Mouse (Mus musculus): ENCODE data around the gene Tef. TPM values are rescaled to one million over a fixed set of nuclear protein-coding genes. Genes with fewer than 3 reads are reported as not detected.

Tef gene
- total and polyA plus RNA-seq, 3 experiments: 12.3 to 21.7 TPM; not detected in 1

DNA sequence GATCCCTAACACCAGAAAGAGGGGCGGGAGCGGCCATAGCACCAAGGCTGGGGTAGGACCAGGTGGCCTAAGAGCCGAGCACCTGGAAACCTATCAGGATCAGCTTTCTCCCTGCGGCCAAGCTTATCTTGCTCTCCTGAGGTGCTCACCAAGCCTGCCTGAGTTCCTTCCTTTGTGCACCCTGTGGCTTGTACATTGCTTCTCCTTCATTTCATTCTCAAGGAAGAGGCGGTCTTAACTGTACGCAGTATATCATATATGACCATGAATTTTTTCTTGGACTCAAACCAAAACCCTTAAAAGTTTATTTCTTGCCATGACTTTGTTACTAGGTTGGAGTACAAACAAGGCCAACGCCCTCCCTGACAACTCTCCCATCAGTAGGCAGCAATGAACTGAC, 62.0 kb downstream of the Tef start (continued):
- TF ChIP-seq MXI1 (IDR thresholded peaks at IDR 0.05; ENCODE audit: low read depth, low read length): peak; percentile 85
- TF ChIP-seq MYB (IDR thresholded peaks at IDR 0.05; ENCODE audit: low read depth, low read length): no peak

DNA sequence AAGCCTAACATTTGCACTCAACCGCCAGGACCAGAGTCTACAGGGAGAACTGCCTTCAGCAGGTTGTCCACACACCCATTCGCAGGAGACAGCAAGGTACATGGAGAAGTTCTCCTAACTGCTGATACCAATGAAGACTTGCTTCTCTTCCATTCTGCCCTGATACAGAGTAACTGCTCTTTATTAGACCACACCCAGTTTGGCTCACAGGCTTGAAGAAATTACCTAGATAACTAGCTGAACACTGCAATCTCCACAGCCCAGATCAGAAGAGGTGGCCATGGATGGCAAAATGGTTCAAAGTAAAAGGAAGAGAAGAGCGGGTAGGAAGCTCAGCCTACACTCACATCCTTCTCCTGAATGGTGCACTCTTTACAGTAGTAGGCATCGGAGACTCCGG, 67.8 kb downstream of the Tef start:
- H3K9me3 ChIP-seq (replicated peaks; ENCODE audit: insufficient read depth, low read length): no peaks in the 10 kb centered on the region
- H3K36me3 ChIP-seq (ENCODE audit: control insufficient read depth in 1 of 2, insufficient read depth in 2 of 2, low read length in 2 of 2): peaks cover 19 to 34% of the 10 kb centered on the region in 2 experiments
- H3K27ac ChIP-seq (ENCODE audit: control insufficient read depth, low read depth, low read length): peak overlapping the region; percentile 32; the same call in 1 of the 2 replicates
- H3K4me1 ChIP-seq (ENCODE audit: control insufficient read depth in 1 of 2, insufficient read depth in 2 of 2, low read length in 2 of 2): peaks cover 5 to 17% of the 10 kb centered on the region in 2 experiments
- peak; percentile 73 for DNase-seq (ENCODE audit: low read depth, low spot score)
- TF ChIP-seq GATA1 (IDR thresholded peaks at IDR 0.05; ENCODE audit: low read depth, low read length): 0 out of 2 replicates have a peak, but pooled peaks have one; percentile 32
- no peak for TF ChIP-seq CHD1 (IDR thresholded peaks at IDR 0.05; ENCODE audit: low read depth, low read length)
- TF ChIP-seq MYB (IDR thresholded peaks at IDR 0.05; ENCODE audit: low read depth, low read length): peak; percentile 27; the same call in 1 of the 2 replicates
- TF ChIP-seq EP300 (IDR thresholded peaks at IDR 0.05; ENCODE audit: low read depth in 1 of 2, low read length in 2 of 2): peak in 1 of 2 experiments; percentile 73; a peak in 2 of 4 replicates
- no peak for TF ChIP-seq NELFE (IDR thresholded peaks at IDR 0.05; ENCODE audit: low read depth, low read length)
- TF ChIP-seq POLR2A (IDR thresholded peaks at IDR 0.05; ENCODE audit: control insufficient read depth in 1 of 2, insufficient read depth in 1 of 2, low read depth in 1 of 2, low read length in 2 of 2, poor library complexity in 1 of 2): peak in 1 of 2 experiments; percentile 31; a peak in 1 of 4 replicates
- TF ChIP-seq SIN3A (IDR thresholded peaks at IDR 0.05; ENCODE audit: low read length): no peak
- no peak for TF ChIP-seq E2F4 (IDR thresholded peaks at IDR 0.05; ENCODE audit: borderline replicate concordance, low read depth, low read length)
- no peak for TF ChIP-seq UBTF (IDR thresholded peaks at IDR 0.05; ENCODE audit: borderline replicate concordance, insufficient read depth, low read depth, low read length)
- TF ChIP-seq TAL1 (IDR thresholded peaks at IDR 0.05; ENCODE audit: low read length): no peak
- no peak for TF ChIP-seq GABPA (IDR thresholded peaks at IDR 0.05; ENCODE audit: low read depth, low read length)
- H3K79me2 ChIP-seq (ENCODE audit: control insufficient read depth, insufficient read depth, low read length, poor library complexity): peaks cover 45% of the 10 kb centered on the region
- no peak overlapping the region for H3K4me3 ChIP-seq (ENCODE audit: control insufficient read depth in 1 of 2, insufficient read depth in 1 of 2, low read depth in 2 of 2, low read length in 2 of 2)
- no peaks in the 10 kb centered on the region for H3K27me3 ChIP-seq (ENCODE audit: control insufficient read depth in 1 of 2, insufficient read depth in 2 of 2, low read length in 2 of 2)
- H3K9ac ChIP-seq (ENCODE audit: control insufficient read depth, low read depth, low read length, poor library complexity, severe bottlenecking): no peak overlapping the region

DNA sequence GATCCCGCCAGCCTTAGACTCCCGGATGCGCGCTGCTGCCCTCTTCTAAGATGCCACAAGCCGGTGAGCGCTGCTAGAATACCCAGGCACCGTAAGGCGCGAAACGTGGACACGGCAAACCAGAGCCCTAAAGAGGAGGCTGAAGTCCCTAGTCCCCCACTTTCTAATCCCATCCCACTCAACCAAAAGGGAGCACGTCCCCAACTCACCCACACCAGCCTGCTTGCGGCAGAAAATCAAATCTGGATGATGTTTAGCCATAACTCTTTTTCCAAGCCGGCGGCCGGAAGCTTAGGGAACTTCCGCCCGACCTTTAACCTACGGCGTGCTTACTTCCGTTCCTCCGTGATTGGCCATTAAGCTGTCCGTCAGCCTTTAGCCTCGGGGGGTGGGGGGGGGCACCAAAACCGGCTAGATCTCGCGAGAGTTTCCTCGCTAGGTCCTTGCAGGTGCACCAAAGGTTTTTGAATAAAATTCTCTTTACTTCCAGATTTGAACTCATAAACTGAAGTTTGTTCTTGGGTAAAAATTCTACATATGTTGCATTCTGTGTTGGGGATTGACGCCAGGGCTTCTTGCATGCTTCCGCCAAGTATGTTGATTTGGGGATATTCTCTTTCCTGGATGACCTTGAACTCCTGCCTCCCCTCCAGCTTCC, 69.5 kb downstream of the Tef start, which contains the start of gene Phf5a:
TSS of gene Phf5a (minus strand) at position 308 of the 658 bp plus-strand sequence.
- no peaks in the 10 kb centered on the region for H3K27me3 ChIP-seq (ENCODE audit: control insufficient read depth in 1 of 2, insufficient read depth in 2 of 2, low read length in 2 of 2)
- H3K4me1 ChIP-seq (ENCODE audit: control insufficient read depth in 1 of 2, insufficient read depth in 2 of 2, low read length in 2 of 2): peaks cover 4 to 12% of the 10 kb centered on the region in 2 experiments
- peaks cover 56% of the 10 kb centered on the region for H3K79me2 ChIP-seq (ENCODE audit: control insufficient read depth, insufficient read depth, low read length, poor library complexity)
- H3K36me3 ChIP-seq (ENCODE audit: control insufficient read depth in 1 of 2, insufficient read depth in 2 of 2, low read length in 2 of 2): peaks cover 15 to 27% of the 10 kb centered on the region in 2 experiments
- peak within 1 kb of the TSS; percentile 99 for H3K27ac ChIP-seq (ENCODE audit: control insufficient read depth, low read depth, low read length)
- DNase-seq (ENCODE audit: low read depth, low spot score): peak; percentile 98
- peak within 1 kb of the TSS; percentile 75 to 96 for H3K4me3 ChIP-seq (ENCODE audit: control insufficient read depth in 1 of 2, insufficient read depth in 1 of 2, low read depth in 2 of 2, low read length in 2 of 2)
- H3K9me3 ChIP-seq (replicated peaks; ENCODE audit: insufficient read depth, low read length): no peaks in the 10 kb centered on the region
- peak within 1 kb of the TSS; percentile 91 for H3K9ac ChIP-seq (ENCODE audit: control insufficient read depth, low read depth, low read length, poor library complexity, severe bottlenecking)
- TF ChIP-seq POLR2A (IDR thresholded peaks at IDR 0.05; ENCODE audit: control insufficient read depth in 1 of 2, insufficient read depth in 1 of 2, low read depth in 1 of 2, low read length in 2 of 2, poor library complexity in 1 of 2): peak; percentile 30 to 81; a peak in 2 of 4 replicates
- TF ChIP-seq MEF2A (IDR thresholded peaks at IDR 0.05; ENCODE audit: extremely low read depth, insufficient replicate concordance, low read depth, low read length, poor library complexity, severe bottlenecking): no peak
- peak; percentile 58 for TF ChIP-seq MAX (IDR thresholded peaks at IDR 0.05; ENCODE audit: low read length)
- TF ChIP-seq POLR2AphosphoS2 (IDR thresholded peaks at IDR 0.05; ENCODE audit: low read length): peak; percentile 67; the same call in 1 of the 2 replicates
- TF ChIP-seq TBP (IDR thresholded peaks at IDR 0.05; ENCODE audit: low read depth, low read length): peak; percentile 87
- TF ChIP-seq ELF1 (IDR thresholded peaks at IDR 0.05; ENCODE audit: low read depth, low read length): peak; percentile 78; the same call in 1 of the 2 replicates
- TF ChIP-seq CHD2 (IDR thresholded peaks at IDR 0.05; ENCODE audit: low read length): peak; percentile 98
- peak in 1 of 2 experiments; percentile 26; a peak in 1 of 4 replicates for TF ChIP-seq EP300 (IDR thresholded peaks at IDR 0.05; ENCODE audit: low read depth in 1 of 2, low read length in 2 of 2)
- no peak for TF ChIP-seq GATA1 (IDR thresholded peaks at IDR 0.05; ENCODE audit: low read depth, low read length)
- peak; percentile 74 for TF ChIP-seq NELFE (IDR thresholded peaks at IDR 0.05; ENCODE audit: low read depth, low read length)
- peak; percentile 79; the same call in 1 of the 2 replicates for TF ChIP-seq MXI1 (IDR thresholded peaks at IDR 0.05; ENCODE audit: low read depth, low read length)
- TF ChIP-seq HCFC1 (IDR thresholded peaks at IDR 0.05; ENCODE audit: low read depth, low read length): peak; percentile 89
- peak; percentile 82 for TF ChIP-seq SIN3A (IDR thresholded peaks at IDR 0.05; ENCODE audit: low read length)
- 0 out of 2 replicates have a peak, but pooled peaks have one; percentile 70 for TF ChIP-seq CHD1 (IDR thresholded peaks at IDR 0.05; ENCODE audit: low read depth, low read length)
- peak; percentile 87 for TF ChIP-seq MYC (IDR thresholded peaks at IDR 0.05; ENCODE audit: low read depth, low read length)
- TF ChIP-seq POLR2AphosphoS5 (IDR thresholded peaks at IDR 0.05; ENCODE audit: borderline replicate concordance, low read depth, low read length): no peak
- TF ChIP-seq KAT2A (conservative IDR thresholded peaks at IDR 0.05; ENCODE audit: low read depth, low read length): peak; percentile 78
- TF ChIP-seq MAZ (IDR thresholded peaks at IDR 0.05; ENCODE audit: low read depth, low read length): peak; percentile 92
- TF ChIP-seq UBTF (IDR thresholded peaks at IDR 0.05; ENCODE audit: borderline replicate concordance, insufficient read depth, low read depth, low read length): no peak

Measured in MEL (cell line).